Mouse (Mus musculus): ENCODE data around the gene Anp32a. TPM values are rescaled to one million over a fixed set of nuclear protein-coding genes. Genes with fewer than 3 reads are reported as not detected.
A peak's percentile ranks its signal among the peaks of the same experiment; 100 is the strongest.

Gene Anp32a
- polyA plus RNA-seq, 1 experiment = 83.9 TPM

GRCm38 (mm10) chr9:62337924-62338635 lies 3.0 kb upstream of the Anp32a start:
- Histone ChIP-seq H3K79me2 (ENCODE audit: control insufficient read depth, insufficient read depth) (peaks cover 15% of the 10 kb centered on the region), H3K4me3 (no peak overlapping the region), H3K4me2 (ENCODE audit: low read depth) (no peak overlapping the region), H3K27me3 (ENCODE audit: control insufficient read depth, insufficient read depth, insufficient read length) (no peaks in the 10 kb centered on the region), H3K36me3 (ENCODE audit: control insufficient read depth, insufficient read depth) (no peaks in the 10 kb centered on the region), H3ac (ENCODE audit: control insufficient read depth, insufficient read length) (no peak overlapping the region)
- TF ChIP-seq TCF3 (IDR thresholded peaks at IDR 0.05; ENCODE audit: insufficient read length, low read depth) (no peak), MAX (IDR thresholded peaks at IDR 0.05; ENCODE audit: low read depth) (no peak), TCF12 (IDR thresholded peaks at IDR 0.05; ENCODE audit: insufficient read depth, poor library complexity, severe bottlenecking) (no peak), MYOG (IDR thresholded peaks at IDR 0.05; ENCODE audit: control insufficient read depth in 1 of 3, insufficient read depth in 1 of 3, insufficient read length in 2 of 3, low read depth in 2 of 3) (no peak), MYOD1 (IDR thresholded peaks at IDR 0.05; ENCODE audit: control insufficient read depth in 1 of 3, insufficient read length in 2 of 3, low read depth in 2 of 3) (no peak), SRF (IDR thresholded peaks at IDR 0.05; ENCODE audit: control insufficient read depth, insufficient read length, low read depth) (no peak), POLR2AphosphoS2 (IDR thresholded peaks at IDR 0.05; ENCODE audit: insufficient read length, low read depth) (no peak)

GRCm38 (mm10) chr9:62338636-62339191 lies 2.4 kb upstream of the Anp32a start:
- H3ac ChIP-seq (ENCODE audit: control insufficient read depth, insufficient read length) = no peak overlapping the region
- no peak overlapping the region for H3K4me2 ChIP-seq (ENCODE audit: low read depth)
- H3K27me3 ChIP-seq (ENCODE audit: control insufficient read depth, insufficient read depth, insufficient read length) = no peaks in the 10 kb centered on the region
- H3K36me3 ChIP-seq (ENCODE audit: control insufficient read depth, insufficient read depth) = no peaks in the 10 kb centered on the region
- H3K4me3 ChIP-seq = no peak overlapping the region
- TF ChIP-seq USF1 (IDR thresholded peaks at IDR 0.05; ENCODE audit: low read depth) (no peak), TCF3 (IDR thresholded peaks at IDR 0.05; ENCODE audit: insufficient read length, low read depth) (no peak), REST (IDR thresholded peaks at IDR 0.05; ENCODE audit: insufficient read depth, insufficient read length) (no peak), TCF12 (IDR thresholded peaks at IDR 0.05; ENCODE audit: insufficient read depth, poor library complexity, severe bottlenecking) (no peak), MAX (IDR thresholded peaks at IDR 0.05; ENCODE audit: low read depth) (no peak), CEBPB (IDR thresholded peaks at IDR 0.05; ENCODE audit: insufficient read depth, poor library complexity, severe bottlenecking) (no peak), MYOD1 (IDR thresholded peaks at IDR 0.05; ENCODE audit: control insufficient read depth in 1 of 3, insufficient read length in 2 of 3, low read depth in 2 of 3) (no peak)
- H3K79me2 ChIP-seq (ENCODE audit: control insufficient read depth, insufficient read depth) = peaks cover 17% of the 10 kb centered on the region

DNA sequence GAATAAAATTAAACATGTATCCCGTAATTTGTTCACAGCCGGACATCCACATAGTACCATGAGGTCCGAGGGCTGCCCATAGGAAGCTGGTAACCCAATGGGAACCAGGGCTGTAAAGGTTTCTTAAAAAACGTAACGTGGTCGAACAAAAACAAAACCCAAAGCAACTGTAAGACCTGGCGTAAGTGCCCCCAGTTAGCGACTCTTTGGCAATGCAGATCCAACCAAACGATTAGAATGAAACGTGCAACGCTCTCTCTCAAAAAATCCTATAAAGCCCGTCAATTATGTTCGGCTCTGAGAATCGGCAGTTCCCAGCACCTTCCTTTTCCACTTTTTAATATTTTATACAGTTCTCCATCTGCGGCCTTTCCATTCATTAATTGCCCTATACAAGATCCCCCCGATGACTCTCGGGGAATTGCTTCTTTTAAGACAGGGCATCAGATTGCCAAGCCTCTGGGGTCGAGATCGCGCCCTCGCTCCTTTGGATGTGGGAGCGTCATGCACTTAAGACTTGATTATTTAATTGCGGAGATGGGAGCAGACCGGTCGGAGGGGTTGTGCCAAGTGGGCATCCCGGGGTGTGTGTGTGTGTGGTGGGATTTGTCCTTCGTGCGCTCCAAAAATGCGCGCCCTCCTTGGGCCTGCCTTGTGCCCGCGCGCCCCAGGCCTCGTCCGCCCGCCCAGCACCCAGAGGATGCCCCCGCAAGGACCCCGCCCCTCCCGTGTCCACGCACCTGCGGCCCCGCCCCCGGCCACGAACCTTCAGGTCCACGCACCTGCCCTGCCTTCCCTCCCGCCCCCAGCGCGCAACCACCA lies 581 bp upstream of the Anp32a start:
- peak in 1 of 3 experiments; percentile 5 for TF ChIP-seq MYOD1 (IDR thresholded peaks at IDR 0.05; ENCODE audit: control insufficient read depth in 1 of 3, insufficient read length in 2 of 3, low read depth in 2 of 3)
- TF ChIP-seq USF1 (IDR thresholded peaks at IDR 0.05; ENCODE audit: low read depth) = no peak
- H3K27me3 ChIP-seq (ENCODE audit: control insufficient read depth, insufficient read depth, insufficient read length) = no peaks in the 10 kb centered on the region

GRCm38 (mm10) chr9:62341701-62342440 lies 778 bp downstream of the Anp32a start:
- Histone ChIP-seq H3K27me3 (ENCODE audit: control insufficient read depth, insufficient read depth, insufficient read length) (no peaks in the 10 kb centered on the region), H3K36me3 (ENCODE audit: control insufficient read depth, insufficient read depth) (no peaks in the 10 kb centered on the region), H3ac (ENCODE audit: control insufficient read depth, insufficient read length) (peak overlapping the region; percentile 88), H3K4me2 (ENCODE audit: low read depth) (peak overlapping the region; percentile 74), H3K79me2 (ENCODE audit: control insufficient read depth, insufficient read depth) (peaks cover 48% of the 10 kb centered on the region), H3K4me3 (peak overlapping the region; percentile 98)
- no peak for TF ChIP-seq POLR2A (IDR thresholded peaks at IDR 0.05; ENCODE audit: insufficient read length, low read depth)
- TF ChIP-seq REST (IDR thresholded peaks at IDR 0.05; ENCODE audit: insufficient read depth, insufficient read length) = no peak
- TF ChIP-seq MAX (IDR thresholded peaks at IDR 0.05; ENCODE audit: low read depth) = no peak
- TF ChIP-seq E2F4 (IDR thresholded peaks at IDR 0.05; ENCODE audit: insufficient read depth) = no peak
- TF ChIP-seq USF1 (IDR thresholded peaks at IDR 0.05; ENCODE audit: low read depth) = no peak
- no peak for TF ChIP-seq POLR2AphosphoS2 (IDR thresholded peaks at IDR 0.05; ENCODE audit: insufficient read length, low read depth)
- no peak for TF ChIP-seq MYOD1 (IDR thresholded peaks at IDR 0.05; ENCODE audit: control insufficient read depth in 1 of 3, insufficient read length in 2 of 3, low read depth in 2 of 3)
- TF ChIP-seq TCF3 (IDR thresholded peaks at IDR 0.05; ENCODE audit: insufficient read length, low read depth) = no peak
- no peak for TF ChIP-seq CEBPB (IDR thresholded peaks at IDR 0.05; ENCODE audit: insufficient read depth, poor library complexity, severe bottlenecking)
- no peak for TF ChIP-seq MYOG (IDR thresholded peaks at IDR 0.05; ENCODE audit: control insufficient read depth in 1 of 3, insufficient read depth in 1 of 3, insufficient read length in 2 of 3, low read depth in 2 of 3)
- TF ChIP-seq TCF12 (IDR thresholded peaks at IDR 0.05; ENCODE audit: insufficient read depth, poor library complexity, severe bottlenecking) = no peak
- TF ChIP-seq SRF (IDR thresholded peaks at IDR 0.05; ENCODE audit: control insufficient read depth, insufficient read length, low read depth) = no peak

More for the DNA sequence above, 581 bp upstream of the Anp32a start:
- peak overlapping the region; percentile 2 for H3ac ChIP-seq (ENCODE audit: control insufficient read depth, insufficient read length)
- H3K79me2 ChIP-seq (ENCODE audit: control insufficient read depth, insufficient read depth) = peaks cover 34% of the 10 kb centered on the region
- no peaks in the 10 kb centered on the region for H3K36me3 ChIP-seq (ENCODE audit: control insufficient read depth, insufficient read depth)
- H3K4me2 ChIP-seq (ENCODE audit: low read depth) = peak overlapping the region; percentile 84
- peak overlapping the region; percentile 98 for H3K4me3 ChIP-seq
